Mouse (Mus musculus) bone marrow macrophage, adult 2 months (primary cell): ENCODE measurements around the gene Cdk14.

Experiments
- CTCF ChIP-seq: IDR thresholded peaks from 2 replicates; pipeline ENCODE4 v1.5.1; 2012; ENCODE audit warnings: low read depth, mild to moderate bottlenecking, low read length, moderate library complexity
- POLR2A ChIP-seq: IDR thresholded peaks from 2 replicates; pipeline ENCODE4 v1.6.1; 2012; ENCODE audit warnings: mild to moderate bottlenecking, low read depth, low read length, borderline replicate concordance

- no peak for TF ChIP-seq CTCF
- TF ChIP-seq POLR2A, result no peak
Observed at GRCm38 (mm10) chr5:5246534-5247175, 173.5 kb downstream of the Cdk14 start.
